Mouse (Mus musculus) kidney, postnatal 14 days (tissue): ENCODE results near the gene Nmur1.
A peak's percentile ranks its signal among the peaks of the same experiment; 100 is the strongest.

Source experiments
- DNase-seq: peaks from one replicate; pipeline ENCODE4 v3.0.0; 2022; ENCODE audit warnings: mixed read lengths

Nmur1 gene

GRCm38 (mm10) chr1:86426128-86426527 lies at the start of gene Nmur1, which contains the start of gene Tex44:
Gene Nmur1 (minus strand): TSS chr1:86426228.
Gene Tex44 (plus strand): TSS chr1:86426329.
- no peak for DNase-seq

- no peak for DNase-seq
Observed at GRCm38 (mm10) chr1:86473109-86473760, 47.2 kb upstream of the Nmur1 start.

- DNase-seq, result peak; percentile 90
Observed at GRCm38 (mm10) chr1:86472197-86472952, 46.3 kb upstream of the Nmur1 start.

- peak; percentile 61 for DNase-seq
Observed at GRCm38 (mm10) chr1:86471504-86471961, 45.5 kb upstream of the Nmur1 start.

GRCm38 (mm10) chr1:86470519-86471181 lies 44.6 kb upstream of the Nmur1 start:
- peak; percentile 89 for DNase-seq

GRCm38 (mm10) chr1:86469876-86470275 lies 43.8 kb upstream of the Nmur1 start:
- no peak for DNase-seq

- no peak for DNase-seq
Observed at GRCm38 (mm10) chr1:86467416-86467815, 41.4 kb upstream of the Nmur1 start.

GRCm38 (mm10) chr1:86464875-86465224 lies 38.8 kb upstream of the Nmur1 start:
- peak; percentile 59 for DNase-seq

- DNase-seq, result no peak
Observed at GRCm38 (mm10) chr1:86464223-86464874, 38.3 kb upstream of the Nmur1 start.

GRCm38 (mm10) chr1:86459371-86459770 lies 33.3 kb upstream of the Nmur1 start:
- DNase-seq, result no peak

- no peak for DNase-seq
Observed at GRCm38 (mm10) chr1:86456892-86457581, 31.0 kb upstream of the Nmur1 start.

- DNase-seq, result no peak
Observed at GRCm38 (mm10) chr1:86452713-86453112, 26.7 kb upstream of the Nmur1 start.

- no peak for DNase-seq
Observed at GRCm38 (mm10) chr1:86449966-86450365, 23.9 kb upstream of the Nmur1 start.

- DNase-seq, result no peak
Observed at GRCm38 (mm10) chr1:86448272-86448671, 22.2 kb upstream of the Nmur1 start.

- DNase-seq, result peak; percentile 71
Observed at GRCm38 (mm10) chr1:86447596-86448171, 21.7 kb upstream of the Nmur1 start.

GRCm38 (mm10) chr1:86443386-86444172 lies 17.6 kb upstream of the Nmur1 start:
- DNase-seq, result no peak

- no peak for DNase-seq
Observed at GRCm38 (mm10) chr1:86442832-86443231, 16.8 kb upstream of the Nmur1 start.

- DNase-seq, result peak; percentile 95
Observed at GRCm38 (mm10) chr1:86441980-86442831, 16.2 kb upstream of the Nmur1 start.

- no peak for DNase-seq
Observed at GRCm38 (mm10) chr1:86441724-86441979, 15.6 kb upstream of the Nmur1 start.

GRCm38 (mm10) chr1:86440887-86441723 lies 15.1 kb upstream of the Nmur1 start:
- peak; percentile 73 for DNase-seq
